Mouse (Mus musculus): ENCODE results near the gene Tldc1. TPM values are rescaled to one million over a fixed set of nuclear protein-coding genes. Genes with fewer than 3 reads are reported as not detected.

Gene Tldc1
- polyA plus RNA-seq, 1 experiment from 2014 or later = 14.8 TPM

GRCm38 (mm10) chr8:119732072-119732471 is 46.1 kb downstream of the Tldc1 start:
- Histone ChIP-seq H3K4me1 (peaks cover 4% of the 10 kb centered on the region; the same call in 1 of the 2 replicates), H3K27ac (no peak overlapping the region), H3K4me2 (no peak overlapping the region), H3K9ac (no peak overlapping the region), H3K9me3 (no peaks in the 10 kb centered on the region), H3K4me3 (no peak overlapping the region), H3K36me3 (no peaks in the 10 kb centered on the region), H3K27me3 (no peaks in the 10 kb centered on the region)
- WGBS = 75% methylated on average over 13 of the region's 13 CpGs
- no peak for ATAC-seq (ENCODE audit: borderline replicate concordance, extremely low read depth, low FRiP score, low TSS enrichment)

GRCm38 (mm10) chr8:119728351-119728895 is 49.8 kb downstream of the Tldc1 start:
- Histone ChIP-seq H3K27me3 (no peaks in the 10 kb centered on the region), H3K4me1 (peaks cover 4% of the 10 kb centered on the region; the same call in 1 of the 2 replicates), H3K9ac (no peak overlapping the region), H3K9me3 (no peaks in the 10 kb centered on the region), H3K36me3 (no peaks in the 10 kb centered on the region), H3K4me3 (no peak overlapping the region), H3K27ac (no peak overlapping the region), H3K4me2 (no peak overlapping the region)
- WGBS = 79% methylated on average over 8 of the region's 8 CpGs
- no peak for ATAC-seq (ENCODE audit: borderline replicate concordance, extremely low read depth, low FRiP score, low TSS enrichment)

- H3K27ac ChIP-seq = no peak overlapping the region
- H3K4me2 ChIP-seq = no peak overlapping the region
- no peak overlapping the region for H3K9ac ChIP-seq
- H3K4me3 ChIP-seq = no peak overlapping the region
- H3K4me1 ChIP-seq = peaks cover 4% of the 10 kb centered on the region; the same call in 1 of the 2 replicates
- no peaks in the 10 kb centered on the region for H3K9me3 ChIP-seq
- H3K36me3 ChIP-seq = no peaks in the 10 kb centered on the region
- no peaks in the 10 kb centered on the region for H3K27me3 ChIP-seq
- ATAC-seq (ENCODE audit: borderline replicate concordance, extremely low read depth, low FRiP score, low TSS enrichment) = no peak
- WGBS = 77% methylated on average over 8 of the region's 8 CpGs
Measured at GRCm38 (mm10) chr8:119727093-119727492, 51.1 kb downstream of the Tldc1 start.

GRCm38 (mm10) chr8:119724596-119724995 is 53.6 kb downstream of the Tldc1 start:
- Histone ChIP-seq H3K4me1 (no peaks in the 10 kb centered on the region), H3K4me2 (no peak overlapping the region), H3K36me3 (no peaks in the 10 kb centered on the region), H3K9ac (no peak overlapping the region), H3K27me3 (no peaks in the 10 kb centered on the region), H3K9me3 (no peaks in the 10 kb centered on the region), H3K27ac (no peak overlapping the region), H3K4me3 (no peak overlapping the region)
- no peak for ATAC-seq (ENCODE audit: borderline replicate concordance, extremely low read depth, low FRiP score, low TSS enrichment)
- WGBS = 65% methylated on average over 6 of the region's 6 CpGs

GRCm38 (mm10) chr8:119723676-119724075 is 54.5 kb downstream of the Tldc1 start:
- no peak overlapping the region for H3K4me2 ChIP-seq
- no peaks in the 10 kb centered on the region for H3K36me3 ChIP-seq
- no peaks in the 10 kb centered on the region for H3K27me3 ChIP-seq
- 21% methylated on average over 4 of the region's 4 CpGs for WGBS
- no peaks in the 10 kb centered on the region for H3K4me1 ChIP-seq
- H3K9me3 ChIP-seq = no peaks in the 10 kb centered on the region
- H3K4me3 ChIP-seq = no peak overlapping the region
- no peak overlapping the region for H3K27ac ChIP-seq
- no peak overlapping the region for H3K9ac ChIP-seq
- no peak for ATAC-seq (ENCODE audit: borderline replicate concordance, extremely low read depth, low FRiP score, low TSS enrichment)

- H3K4me2 ChIP-seq = no peak overlapping the region
- 58% methylated on average over 6 of the region's 6 CpGs for WGBS
Measured at GRCm38 (mm10) chr8:119722348-119722747, 55.9 kb downstream of the Tldc1 start.

GRCm38 (mm10) chr8:119719011-119719501 is 59.2 kb downstream of the Tldc1 start:
- no peak overlapping the region for H3K9ac ChIP-seq
- H3K4me3 ChIP-seq = no peak overlapping the region
- peaks cover 20% of the 10 kb centered on the region for H3K4me1 ChIP-seq
- H3K27me3 ChIP-seq = no peaks in the 10 kb centered on the region
- H3K36me3 ChIP-seq = no peaks in the 10 kb centered on the region
- no peak overlapping the region for H3K4me2 ChIP-seq
- H3K9me3 ChIP-seq = no peaks in the 10 kb centered on the region
- H3K27ac ChIP-seq = no peak overlapping the region
- no peak for ATAC-seq (ENCODE audit: borderline replicate concordance, extremely low read depth, low FRiP score, low TSS enrichment)
- WGBS = 57% methylated on average over 12 of the region's 12 CpGs

More at GRCm38 (mm10) chr8:119722348-119722747, 55.9 kb downstream of the Tldc1 start:
- no peaks in the 10 kb centered on the region for H3K4me1 ChIP-seq
- no peaks in the 10 kb centered on the region for H3K9me3 ChIP-seq
- H3K27me3 ChIP-seq = no peaks in the 10 kb centered on the region
- H3K36me3 ChIP-seq = no peaks in the 10 kb centered on the region
- no peak overlapping the region for H3K9ac ChIP-seq
- no peak overlapping the region for H3K27ac ChIP-seq
- ATAC-seq (ENCODE audit: borderline replicate concordance, extremely low read depth, low FRiP score, low TSS enrichment) = no peak
- H3K4me3 ChIP-seq = no peak overlapping the region

GRCm38 (mm10) chr8:119717765-119718164 is 60.5 kb downstream of the Tldc1 start:
- no peaks in the 10 kb centered on the region for H3K36me3 ChIP-seq
- no peak overlapping the region for H3K27ac ChIP-seq
- no peak for ATAC-seq (ENCODE audit: borderline replicate concordance, extremely low read depth, low FRiP score, low TSS enrichment)
- no peaks in the 10 kb centered on the region for H3K27me3 ChIP-seq
- H3K9ac ChIP-seq = no peak overlapping the region
- no peaks in the 10 kb centered on the region for H3K9me3 ChIP-seq
- peaks cover 28% of the 10 kb centered on the region for H3K4me1 ChIP-seq
- no peak overlapping the region for H3K4me3 ChIP-seq
- H3K4me2 ChIP-seq = no peak overlapping the region
- WGBS = 58% methylated on average over 9 of the region's 9 CpGs

- Histone ChIP-seq H3K4me1 (peaks cover 28% of the 10 kb centered on the region), H3K4me2 (no peak overlapping the region), H3K27me3 (no peaks in the 10 kb centered on the region), H3K9ac (no peak overlapping the region), H3K27ac (no peak overlapping the region), H3K4me3 (no peak overlapping the region), H3K9me3 (no peaks in the 10 kb centered on the region), H3K36me3 (no peaks in the 10 kb centered on the region)
- ATAC-seq (ENCODE audit: borderline replicate concordance, extremely low read depth, low FRiP score, low TSS enrichment) = no peak
Measured at GRCm38 (mm10) chr8:119716730-119717299, 61.4 kb downstream of the Tldc1 start.

- WGBS = 12% methylated on average over 12 of the region's 12 CpGs
- Histone ChIP-seq H3K27ac (peak overlapping the region; percentile 77), H3K4me3 (no peak overlapping the region), H3K4me1 (peaks cover 28% of the 10 kb centered on the region), H3K4me2 (peak overlapping the region; percentile 35), H3K36me3 (no peaks in the 10 kb centered on the region), H3K9ac (no peak overlapping the region), H3K27me3 (no peaks in the 10 kb centered on the region), H3K9me3 (no peaks in the 10 kb centered on the region)
- peak; percentile 60; the same call in 1 of the 2 replicates for ATAC-seq (ENCODE audit: borderline replicate concordance, extremely low read depth, low FRiP score, low TSS enrichment)
Measured at GRCm38 (mm10) chr8:119715221-119715620, 63.0 kb downstream of the Tldc1 start.

GRCm38 (mm10) chr8:119713421-119713820 is 64.8 kb downstream of the Tldc1 start:
- Histone ChIP-seq H3K4me3 (no peak overlapping the region), H3K27ac (no peak overlapping the region), H3K9ac (no peak overlapping the region; the same call in 1 of the 2 replicates), H3K27me3 (no peaks in the 10 kb centered on the region), H3K36me3 (no peaks in the 10 kb centered on the region), H3K4me1 (peaks cover 37% of the 10 kb centered on the region), H3K4me2 (no peak overlapping the region), H3K9me3 (no peaks in the 10 kb centered on the region)
- no peak for ATAC-seq (ENCODE audit: borderline replicate concordance, extremely low read depth, low FRiP score, low TSS enrichment)
- WGBS = 69% methylated on average over 5 of the region's 5 CpGs

GRCm38 (mm10) chr8:119712226-119712625 is 66.0 kb downstream of the Tldc1 start:
- Histone ChIP-seq H3K36me3 (no peaks in the 10 kb centered on the region), H3K27me3 (no peaks in the 10 kb centered on the region), H3K9ac (no peak overlapping the region), H3K27ac (no peak overlapping the region), H3K4me3 (no peak overlapping the region), H3K9me3 (no peaks in the 10 kb centered on the region), H3K4me1 (peaks cover 37% of the 10 kb centered on the region), H3K4me2 (no peak overlapping the region)
- no peak for ATAC-seq (ENCODE audit: borderline replicate concordance, extremely low read depth, low FRiP score, low TSS enrichment)
- WGBS = 51% methylated on average over 6 of the region's 6 CpGs
